Mouse (Mus musculus) thymus, adult 2 months (tissue): ENCODE measurements around the gene Mbtps1.

ENCODE experiments used
- CTCF ChIP-seq: fragments of 200-500 bp; IDR thresholded peaks from 2 replicates; pipeline ENCODE4 v1.5.1; 2012; ENCODE audit warnings: mild to moderate bottlenecking, control low read depth, low read length, moderate library complexity, borderline replicate concordance; ENCODE audit not compliant: control insufficient read depth, poor library complexity, insufficient read depth; ENCODE audit errors: extremely low read depth
- POLR2A ChIP-seq: fragments of 200-500 bp; IDR thresholded peaks from 2 replicates; pipeline ENCODE4 v1.6.1; 2012; ENCODE audit warnings: mild to moderate bottlenecking, low read length, control low read depth, moderate library complexity; ENCODE audit not compliant: control insufficient read depth, poor library complexity, insufficient read depth; ENCODE audit errors: extremely low read depth

DNA sequence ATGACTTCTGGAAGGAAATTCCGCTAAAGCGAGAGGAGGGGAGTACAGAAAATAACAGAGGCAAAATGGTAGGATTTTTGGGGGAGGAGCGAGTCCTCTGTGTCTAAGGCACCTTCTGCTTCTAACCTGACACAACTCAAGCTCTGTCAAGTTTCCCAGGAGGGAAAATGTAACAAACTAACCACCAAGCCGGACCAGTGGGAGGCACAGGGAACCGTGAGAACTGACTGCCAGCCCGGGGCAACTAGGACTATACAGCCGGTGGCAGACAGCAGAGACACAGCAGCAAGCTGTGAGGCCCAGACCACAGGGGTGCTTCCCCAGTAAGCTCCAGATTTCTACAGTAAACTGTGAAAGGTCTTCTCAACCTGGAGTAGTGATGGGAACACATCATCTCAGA, 10.4 kb upstream of the Mbtps1 start:
- TF ChIP-seq CTCF (no peak), POLR2A (no peak)
